In the genomic region with DNA sequence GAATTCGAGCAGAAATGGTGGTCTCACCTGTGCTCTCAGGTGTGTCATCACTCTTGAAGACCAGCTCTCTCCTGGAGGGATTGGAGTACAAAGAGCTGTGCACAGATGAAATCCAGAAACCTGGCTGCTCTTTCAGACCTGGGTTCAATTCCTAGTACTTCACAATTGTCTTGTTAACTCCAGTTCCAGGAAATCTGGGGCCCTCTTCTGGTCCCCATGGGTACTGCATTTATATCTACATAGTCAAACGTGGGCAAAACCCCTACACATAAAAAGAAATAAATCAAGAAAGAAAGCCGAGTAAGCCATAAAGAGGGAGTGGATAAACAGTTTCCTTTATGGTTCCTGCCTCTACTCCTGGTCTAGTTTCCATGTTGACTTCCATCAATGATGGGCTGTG, we compare ENCODE assay signal across 25 mouse cellular contexts. TPM values are rescaled to one million over a fixed set of nuclear protein-coding genes. Genes with fewer than 3 reads are reported as not detected.
DNase-seq lines count a peak whose midpoint lies in the region; ATAC-seq and TF ChIP-seq lines count a peak whose summit lies in the region.
"Had no signal": no experiment of that assay in that cellular context is flagged by ENCODE, and none has a peak within 500 bp of the region (broad histone marks: within the 10 kb centered on the region; RNA-seq: fewer than 3 reads in every experiment).

No protein-coding gene starts in this region.

- peak; percentile 25; the same call in 1 of the 2 replicates for TF ChIP-seq CTCF in kidney, postnatal 0 days (IDR thresholded peaks at IDR 0.05; ENCODE audit: low read depth)

- no peak for DNase-seq in kidney, postnatal 0 days (ENCODE audit: low spot score)
- no peak for DNase-seq in kidney, adult 8-10 months
- peak; percentile 17 for DNase-seq in thymus, postnatal 14 days
- no peak for DNase-seq in thymus, postnatal 10 days (ENCODE audit: low spot score in 2 of 2)
- peak; percentile 73 for DNase-seq in R1 (ENCODE audit: low read depth, low spot score)
- no peak for DNase-seq in adrenal gland, adult 18-20 months (ENCODE audit: low spot score in 2 of 2)
- DNase-seq in right cerebral cortex, adult 2 months (ENCODE audit: low spot score in 2 of 2) = no peak
- no peak for DNase-seq in left cerebral cortex, postnatal 25 days (ENCODE audit: low spot score in 2 of 2)
- DNase-seq: adrenal gland, postnatal 14 days; cerebellum, adult 9-10 months; heart, postnatal 10 days; kidney, adult 18-20 months; kidney, postnatal 36 days; midbrain, embryonic 14.5 days had no signal

- no peak overlapping the region for H3K4me2 ChIP-seq in kidney, postnatal 0 days (ENCODE audit: low read length)
- H3K4me2 ChIP-seq: forebrain, embryonic 15.5 days; hindbrain, embryonic 14.5 days; liver, embryonic 15.5 days; stomach, embryonic 15.5 days had no signal

- no peak overlapping the region for H3K27ac ChIP-seq in kidney, postnatal 0 days
- H3K27ac ChIP-seq: embryonic facial prominence, embryonic 10.5 days; forebrain, embryonic 15.5 days; hindbrain, embryonic 14.5 days; limb, embryonic 10.5 days; liver, embryonic 15.5 days; macrophage; stomach, embryonic 15.5 days had no signal

- H3K36me3 ChIP-seq in kidney, postnatal 0 days (ENCODE audit: insufficient read depth, low read length) = no peaks in the 10 kb centered on the region
- H3K36me3 ChIP-seq: embryonic facial prominence, embryonic 10.5 days; forebrain, embryonic 15.5 days; limb, embryonic 10.5 days; liver, embryonic 15.5 days; stomach, embryonic 15.5 days had no signal

- no peaks in the 10 kb centered on the region for H3K27me3 ChIP-seq in kidney, postnatal 0 days (ENCODE audit: insufficient read depth, low read length)
- H3K27me3 ChIP-seq: forebrain, embryonic 15.5 days; stomach, embryonic 15.5 days had no signal

- ATAC-seq in kidney, postnatal 0 days (replicated peaks; ENCODE audit: low FRiP score, low read depth) = no peak
- ATAC-seq: forebrain, embryonic 15.5 days had no signal

- H3K9ac ChIP-seq in kidney, postnatal 0 days (ENCODE audit: low read depth, low read length) = no peak overlapping the region
- H3K9ac ChIP-seq: forebrain, embryonic 15.5 days; hindbrain, embryonic 14.5 days; liver, embryonic 15.5 days; stomach, embryonic 15.5 days had no signal

- H3K4me3 ChIP-seq in kidney, postnatal 0 days (replicated peaks; ENCODE audit: low read depth, low read length) = no peak overlapping the region
- H3K4me3 ChIP-seq: embryonic facial prominence, embryonic 10.5 days; erythroblast, embryonic 14.5 days; forebrain, embryonic 15.5 days; limb, embryonic 10.5 days; liver, embryonic 15.5 days; stomach, embryonic 15.5 days had no signal

- no peaks in the 10 kb centered on the region for H3K4me1 ChIP-seq in kidney, postnatal 0 days (replicated peaks; ENCODE audit: insufficient read depth, low read length)
- H3K4me1 ChIP-seq: embryonic facial prominence, embryonic 10.5 days; forebrain, embryonic 15.5 days; limb, embryonic 10.5 days; liver, embryonic 15.5 days; stomach, embryonic 15.5 days had no signal

- H3K9me3 ChIP-seq in kidney, postnatal 0 days (replicated peaks; ENCODE audit: low read length) = no peaks in the 10 kb centered on the region
- H3K9me3 ChIP-seq: embryonic facial prominence, embryonic 10.5 days; forebrain, embryonic 15.5 days; limb, embryonic 10.5 days; liver, embryonic 15.5 days; stomach, embryonic 15.5 days had no signal

- 53% methylated on average over 3 of the region's 3 CpGs for WGBS in kidney, postnatal 0 days

- intact Hi-C loops in left cerebral cortex, postnatal 25 days (cut with DNase I) = no loop called here

RNA-seq across cellular contexts. Expression of a gene that starts 8.6 kb away (rescaled TPM):
- polyA plus RNA-seq in kidney, postnatal 0 days (2015; fragmentation: Nextera tagmentation; extraction: Ambion mirVana) = 133 and 143 TPM in 2 replicates
- total RNA-seq in adrenal gland, adult 18-20 months (2021) = 10 to 100 TPM; 40.3 to 47.8 TPM
- 10 to 100 TPM; 59.3 to 64.7 TPM for total RNA-seq in left cerebral cortex, postnatal 25 days (2021)

RNA-seq across cellular contexts. Expression of a gene that starts 31.2 kb away (rescaled TPM):
- 22.6 and 25.5 TPM in 2 replicates for polyA plus RNA-seq in kidney, postnatal 0 days (2015; fragmentation: Nextera tagmentation; extraction: Ambion mirVana)
- total RNA-seq in adrenal gland, adult 18-20 months (2021) = under 1 TPM; 0.29 to 0.83 TPM
- total RNA-seq in left cerebral cortex, postnatal 25 days (2021) = not detected
- total RNA-seq: gastrocnemius, adult 8-10 months; layer of hippocampus, postnatal 25 days had no signal
- polyA plus RNA-seq: embryonic facial prominence, embryonic 10.5 days; erythroblast, embryonic 14.5 days; forebrain, embryonic 15.5 days; hindbrain, embryonic 14.5 days; liver, embryonic 15.5 days; macrophage; neural tube, embryonic 11.5 days had no signal

Comparison
In these comparisons a context has a peak if more than half of its experiments do, and no peak if none do; other contexts are left out.
1. DNase-seq: peak in thymus, postnatal 14 days (single experiment) and R1 (single experiment); none in kidney, postnatal 0 days (single experiment), kidney, adult 8-10 months (0 of 2), thymus, postnatal 10 days (0 of 2), adrenal gland, adult 18-20 months (0 of 2), right cerebral cortex, adult 2 months (0 of 2) and left cerebral cortex, postnatal 25 days (0 of 2).